In the genomic region with DNA sequence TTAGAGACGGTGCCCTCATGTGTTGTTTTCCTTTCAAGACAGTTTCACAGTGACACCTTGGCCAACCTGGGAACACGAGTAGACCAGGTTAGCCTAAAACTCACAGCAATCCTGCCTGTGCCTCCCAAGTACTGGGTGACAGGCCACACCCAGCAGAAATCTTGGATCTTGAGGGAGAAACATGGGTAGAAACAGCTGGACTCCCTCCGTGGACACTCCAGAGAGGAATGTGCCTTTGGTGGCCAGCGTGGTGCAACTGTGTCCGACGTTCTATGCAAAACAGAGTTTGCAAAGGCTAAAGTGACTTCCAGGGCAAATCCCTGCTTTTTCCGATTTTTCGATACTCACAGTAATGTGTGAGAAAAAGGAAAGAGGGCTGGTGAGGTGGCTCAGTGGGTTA, we compare ENCODE assay signal across 23 mouse cellular contexts. TPM values are rescaled to one million over a fixed set of nuclear protein-coding genes. Genes with fewer than 3 reads are reported as not detected.
A peak's percentile ranks its signal among the peaks of the same experiment; 100 is the strongest.
DNase-seq lines count a peak whose midpoint lies in the region; ATAC-seq and TF ChIP-seq lines count a peak whose summit lies in the region.
"Had no signal": no experiment of that assay in that cellular context is flagged by ENCODE, and none has a peak within 500 bp of the region (broad histone marks: within the 10 kb centered on the region; RNA-seq: fewer than 3 reads in every experiment).

No protein-coding gene starts in this region.

- H3K36me3 ChIP-seq in lung, postnatal 0 days (ENCODE audit: insufficient read depth, low read length), result no peaks in the 10 kb centered on the region
- 0 out of 2 replicates have a peak, but pooled peaks cover 3% of the 10 kb centered on the region for H3K36me3 ChIP-seq in forebrain, embryonic 14.5 days (ENCODE audit: control insufficient read depth, insufficient read depth, low read length)
- H3K36me3 ChIP-seq: forebrain, embryonic 15.5 days; heart, embryonic 15.5 days; hindbrain, embryonic 10.5 days had no signal

- ATAC-seq in lung, postnatal 0 days, result peak; percentile 35
- ATAC-seq in forebrain, embryonic 14.5 days, result no peak
- ATAC-seq: activated CD4-positive, CD25-positive, alpha-beta regulatory T cell, adult 4 months; forebrain, embryonic 15.5 days; Patski had no signal

- TF ChIP-seq EP300 in lung, postnatal 0 days (IDR thresholded peaks at IDR 0.05), result peak; percentile 60

- TF ChIP-seq CTCF in lung, adult 2 months (IDR thresholded peaks at IDR 0.05; ENCODE audit: insufficient read depth, low read length), result no peak
- no peak for TF ChIP-seq CTCF in lung, postnatal 0 days (IDR thresholded peaks at IDR 0.05)

- H3K9me3 ChIP-seq in lung, postnatal 0 days (ENCODE audit: low read length), result no peaks in the 10 kb centered on the region
- no peaks in the 10 kb centered on the region for H3K9me3 ChIP-seq in forebrain, embryonic 14.5 days (replicated peaks; ENCODE audit: control insufficient read depth, low read length)
- H3K9me3 ChIP-seq: forebrain, embryonic 10.5 days; forebrain, embryonic 15.5 days; heart, embryonic 15.5 days; hindbrain, embryonic 10.5 days had no signal

- no peak overlapping the region for H3K9ac ChIP-seq in lung, postnatal 0 days (replicated peaks; ENCODE audit: low read depth)
- H3K9ac ChIP-seq in forebrain, embryonic 14.5 days (ENCODE audit: low read length), result no peak overlapping the region
- H3K9ac ChIP-seq: forebrain, embryonic 15.5 days; heart, embryonic 15.5 days; hindbrain, embryonic 14.5 days had no signal

- peak overlapping the region; percentile 78 for H3K27ac ChIP-seq in brown adipose tissue, adult 24 weeks (replicated peaks; ENCODE audit: low read depth, low read length)
- H3K27ac ChIP-seq in lung, postnatal 0 days (ENCODE audit: low read length), result no peak overlapping the region
- no peak overlapping the region for H3K27ac ChIP-seq in forebrain, embryonic 14.5 days (ENCODE audit: low read depth, low read length)
- H3K27ac ChIP-seq: embryonic facial prominence, embryonic 10.5 days; forebrain, embryonic 10.5 days; forebrain, embryonic 15.5 days; heart, adult 2 months; heart, embryonic 15.5 days; hindbrain, embryonic 10.5 days; hindbrain, embryonic 14.5 days had no signal

- no peak overlapping the region for H3K4me2 ChIP-seq in lung, postnatal 0 days (replicated peaks; ENCODE audit: low read depth, low read length)
- H3K4me2 ChIP-seq in forebrain, embryonic 14.5 days (ENCODE audit: low read length), result no peak overlapping the region
- H3K4me2 ChIP-seq: forebrain, embryonic 15.5 days; heart, embryonic 11.5 days; heart, embryonic 15.5 days; hindbrain, embryonic 14.5 days had no signal

- no peaks in the 10 kb centered on the region for H3K27me3 ChIP-seq in lung, postnatal 0 days (replicated peaks; ENCODE audit: insufficient read depth, low read length)
- H3K27me3 ChIP-seq in forebrain, embryonic 14.5 days (replicated peaks; ENCODE audit: control insufficient read depth, insufficient read depth, low read length), result no peaks in the 10 kb centered on the region
- H3K27me3 ChIP-seq: CH12.LX; forebrain, embryonic 15.5 days; heart, embryonic 15.5 days; Patski had no signal

- DNase-seq in lung, adult 2 months, result peak; percentile 36
- peak; percentile 89 for DNase-seq in lung, postnatal 0 days (ENCODE audit: low spot score)
- DNase-seq in lung, postnatal 36 days, result peak; percentile 76
- no peak for DNase-seq in forebrain, embryonic 14.5 days (ENCODE audit: low spot score)
- DNase-seq in yolk sac, embryonic 10.5 days (ENCODE audit: low spot score), result no peak
- no peak for DNase-seq in kidney, postnatal 10 days
- DNase-seq: adrenal gland, postnatal 14 days; cerebellum, adult 18-20 months; cerebellum, adult 9-11 months; gastrocnemius, postnatal 10 days; heart, adult 2 months had no signal

- no peak overlapping the region for H3K4me3 ChIP-seq in brown adipose tissue, adult 24 weeks (ENCODE audit: insufficient read depth, low read depth, low read length)
- H3K4me3 ChIP-seq in lung, adult 2 months (replicated peaks; ENCODE audit: extremely low read depth, low read depth, low read length), result no peak overlapping the region
- H3K4me3 ChIP-seq in lung, postnatal 0 days (ENCODE audit: low read depth, low read length), result no peak overlapping the region
- H3K4me3 ChIP-seq in forebrain, embryonic 14.5 days (ENCODE audit: low read depth, low read length), result no peak overlapping the region
- H3K4me3 ChIP-seq: embryonic facial prominence, embryonic 10.5 days; erythroblast, embryonic 14.5 days; forebrain, embryonic 10.5 days; forebrain, embryonic 15.5 days; heart, adult 2 months; heart, embryonic 15.5 days; hindbrain, embryonic 10.5 days had no signal

- 71% methylated on average over 8 of the region's 8 CpGs for WGBS in lung, adult 2 months
- 60% methylated on average over 8 of the region's 8 CpGs for WGBS in lung, postnatal 0 days
- WGBS in forebrain, embryonic 14.5 days, result 93% methylated on average over 8 of the region's 8 CpGs

- H3K4me1 ChIP-seq in brown adipose tissue, adult 24 weeks (ENCODE audit: control insufficient read depth, insufficient read depth, insufficient read length, low read length), result peaks cover 7% of the 10 kb centered on the region; the same call in 1 of the 2 replicates
- H3K4me1 ChIP-seq in lung, adult 2 months (ENCODE audit: control insufficient read depth, insufficient read depth, low read length), result peaks cover 11% of the 10 kb centered on the region
- H3K4me1 ChIP-seq in lung, postnatal 0 days (ENCODE audit: insufficient read depth, low read depth, low read length), result peaks cover 2% of the 10 kb centered on the region; the same call in 1 of the 2 replicates
- H3K4me1 ChIP-seq in forebrain, embryonic 14.5 days (ENCODE audit: control insufficient read depth, insufficient read depth, low read length), result no peaks in the 10 kb centered on the region
- H3K4me1 ChIP-seq: forebrain, embryonic 10.5 days; forebrain, embryonic 15.5 days; hindbrain, embryonic 10.5 days had no signal

- TF ChIP-seq POLR2A in lung, adult 2 months (IDR thresholded peaks at IDR 0.05; ENCODE audit: borderline replicate concordance, extremely low read depth, low read depth, low read length), result no peak

RNA-seq across cellular contexts. Expression of a gene that starts 43.8 kb away (rescaled TPM):
- polyA plus RNA-seq in brown adipose tissue, adult 24 weeks (2012; ENCODE audit: insufficient read depth, insufficient read length, missing spikeins), result 316 and 541 TPM in 2 replicates
- polyA plus RNA-seq in lung, adult 2 months (2012; rRNA removed), result 85.8 and 128 TPM in 2 replicates
- polyA plus RNA-seq in lung, postnatal 0 days (2015; fragmentation: Nextera tagmentation; extraction: Ambion mirVana), result 1.3 and 1.6 TPM in 2 replicates
- not detected in 2 replicates for polyA plus RNA-seq in forebrain, embryonic 14.5 days (2014; fragmentation: Nextera tagmentation; extraction: Ambion mirVana)
- polyA plus RNA-seq: activated CD4-positive, CD25-positive, alpha-beta regulatory T cell, adult 4 months; embryonic facial prominence, embryonic 10.5 days; forebrain, embryonic 10.5 days; forebrain, embryonic 15.5 days had no signal

RNA-seq across cellular contexts. Expression of a gene that starts 56.5 kb away (rescaled TPM):
- 106 and 152 TPM in 2 replicates for polyA plus RNA-seq in brown adipose tissue, adult 24 weeks (2012; ENCODE audit: insufficient read depth, insufficient read length, missing spikeins)
- polyA plus RNA-seq in lung, adult 2 months (2012; rRNA removed), result 18.1 and 31.9 TPM in 2 replicates
- 62.5 and 75.9 TPM in 2 replicates for polyA plus RNA-seq in lung, postnatal 0 days (2015; fragmentation: Nextera tagmentation; extraction: Ambion mirVana)
- 2.1 and 2.7 TPM in 2 replicates for polyA plus RNA-seq in forebrain, embryonic 14.5 days (2014; fragmentation: Nextera tagmentation; extraction: Ambion mirVana)
- polyA plus RNA-seq: Patski had no signal

RNA-seq across cellular contexts. Expression of a gene that starts 57.1 kb away (rescaled TPM):
- polyA plus RNA-seq in brown adipose tissue, adult 24 weeks (2012; ENCODE audit: insufficient read depth, insufficient read length, missing spikeins), result not detected in 2 replicates
- 0.07 and 0.18 TPM in 2 replicates for polyA plus RNA-seq in lung, adult 2 months (2012; rRNA removed)
- 0.42 and 0.61 TPM in 2 replicates for polyA plus RNA-seq in lung, postnatal 0 days (2015; fragmentation: Nextera tagmentation; extraction: Ambion mirVana)
- 0.43 and 0.95 TPM in 2 replicates for polyA plus RNA-seq in forebrain, embryonic 14.5 days (2014; fragmentation: Nextera tagmentation; extraction: Ambion mirVana)
- polyA plus RNA-seq: erythroblast, embryonic 14.5 days had no signal

Comparison
In these comparisons a context has a peak if more than half of its experiments do, and no peak if none do; other contexts are left out.
1. RNA of a gene that starts 43.8 kb away (polyA plus RNA-seq): 316 to 541 TPM in brown adipose tissue, adult 24 weeks and 85.8 to 128 TPM in lung, adult 2 months; 1.3 to 1.6 TPM in lung, postnatal 0 days and not detected in forebrain, embryonic 14.5 days; every median in the first group is over 10 times any median in the second.
2. DNase-seq: peak in lung, adult 2 months (single experiment), lung, postnatal 0 days (single experiment) and lung, postnatal 36 days (single experiment); none in forebrain, embryonic 14.5 days (single experiment), yolk sac, embryonic 10.5 days (single experiment) and kidney, postnatal 10 days (single experiment).